21 mouse cellular contexts compared by ENCODE assay signal in the genomic region with DNA sequence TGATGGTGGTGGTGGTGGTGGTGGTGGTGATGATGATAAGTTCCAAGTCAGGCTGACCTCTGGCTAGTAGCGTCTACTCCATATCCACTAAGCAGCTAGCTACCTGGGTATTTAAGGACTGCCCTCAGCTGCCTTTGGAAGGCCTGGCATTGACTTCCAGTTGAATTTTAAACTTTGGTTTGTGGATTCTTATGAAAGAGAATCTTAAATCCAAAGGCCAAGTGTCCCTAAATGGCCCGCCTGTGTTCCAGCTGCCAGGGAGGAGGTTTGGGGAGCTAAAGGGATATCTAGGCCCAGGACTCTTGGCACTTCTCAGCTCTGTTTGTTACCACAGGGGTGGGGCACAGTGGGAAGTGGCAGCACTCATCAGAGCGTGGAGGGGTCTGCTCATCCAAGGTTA.
"Had no signal": no experiment of that assay in that cellular context is flagged by ENCODE, and none has a peak within 500 bp of the region (broad histone marks: within the 10 kb centered on the region; RNA-seq: fewer than 3 reads in every experiment).

No protein-coding gene starts in this region.

- H3K36me3 ChIP-seq: midbrain, embryonic 15.5 days; neural tube, embryonic 15.5 days had no signal

- H3K9me3 ChIP-seq: midbrain, embryonic 15.5 days; neural tube, embryonic 15.5 days had no signal

- H3K9ac ChIP-seq: limb, embryonic 13.5 days; liver, embryonic 14.5 days; liver, postnatal 0 days; lung, embryonic 14.5 days; midbrain, embryonic 12.5 days; midbrain, embryonic 15.5 days; neural tube, embryonic 12.5 days; neural tube, embryonic 15.5 days had no signal

- H3K27me3 ChIP-seq: limb, embryonic 13.5 days; midbrain, embryonic 12.5 days; midbrain, embryonic 15.5 days; neural tube, embryonic 12.5 days; neural tube, embryonic 15.5 days had no signal

- ATAC-seq: hindbrain, postnatal 0 days; inflammation-experienced regulatory T-cells, adult 6 months; intestine, embryonic 16.5 days; midbrain, embryonic 15.5 days had no signal

- DNase-seq: layer of hippocampus, adult 9-11 months; liver; liver, postnatal 0 days; lung, embryonic 14.5 days; retina, postnatal 1 day; right cerebral cortex, postnatal 25 days; spleen, adult 18-20 months; thymus, adult 18-20 months; thymus, postnatal 36 days had no signal

- H3K4me3 ChIP-seq: layer of hippocampus, adult 2 months; limb, embryonic 10.5 days; limb, embryonic 13.5 days; midbrain, embryonic 12.5 days; midbrain, embryonic 15.5 days; neural tube, embryonic 12.5 days; neural tube, embryonic 15.5 days had no signal

- H3K4me2 ChIP-seq: limb, embryonic 13.5 days; lung, embryonic 14.5 days; midbrain, embryonic 12.5 days; midbrain, embryonic 15.5 days; neural tube, embryonic 12.5 days; neural tube, embryonic 15.5 days had no signal

- H3K27ac ChIP-seq: hindbrain, postnatal 0 days; layer of hippocampus, adult 2 months; limb, embryonic 10.5 days; limb, embryonic 13.5 days; liver, embryonic 14.5 days; macrophage; midbrain, embryonic 12.5 days; midbrain, embryonic 15.5 days; neural tube, embryonic 12.5 days; neural tube, embryonic 15.5 days had no signal

- H3K4me1 ChIP-seq: midbrain, embryonic 15.5 days; neural tube, embryonic 12.5 days; neural tube, embryonic 15.5 days had no signal
